15 mouse cellular contexts compared by ENCODE assay signal in genomic region chr5:101937909-101938596, GRCm38 (mm10).
DNase-seq lines count a peak whose midpoint lies in the region; ATAC-seq and TF ChIP-seq lines count a peak whose summit lies in the region.
"Had no signal": no experiment of that assay in that cellular context is flagged by ENCODE, and none has a peak within 500 bp of the region (broad histone marks: within the 10 kb centered on the region; RNA-seq: fewer than 3 reads in every experiment).

No protein-coding gene starts in this region.

- ATAC-seq in lung, embryonic 16.5 days (ENCODE audit: low read depth) = peak; percentile 46
- no peak for ATAC-seq in stomach, embryonic 16.5 days (ENCODE audit: insufficient read depth, low FRiP score)

- H3K27me3 ChIP-seq in lung, embryonic 16.5 days (ENCODE audit: control insufficient read depth, insufficient read depth, low read depth, low read length) = no peaks in the 10 kb centered on the region
- H3K27me3 ChIP-seq in stomach, embryonic 16.5 days (ENCODE audit: control insufficient read depth, insufficient read depth, low read length) = no peaks in the 10 kb centered on the region
- H3K27me3 ChIP-seq: embryonic facial prominence, embryonic 13.5 days; liver, embryonic 13.5 days had no signal

- no peak overlapping the region for H3K4me2 ChIP-seq in lung, embryonic 16.5 days (ENCODE audit: low read depth, low read length)
- no peak overlapping the region for H3K4me2 ChIP-seq in stomach, embryonic 16.5 days (ENCODE audit: low read depth, low read length)
- H3K4me2 ChIP-seq: embryonic facial prominence, embryonic 13.5 days; heart, embryonic 11.5 days; liver, embryonic 13.5 days had no signal

- no peak for TF ChIP-seq CTCF in bone marrow, adult 2 months (IDR thresholded peaks at IDR 0.05; ENCODE audit: control insufficient read depth, insufficient read depth, low read length)

- peak; percentile 27 to 29 for DNase-seq in spleen, postnatal 36 days (ENCODE audit: low spot score in 2 of 2)
- no peak for DNase-seq in spleen, adult 18-20 months
- DNase-seq in kidney, postnatal 14 days = no peak
- DNase-seq in urinary bladder, adult 2 months (ENCODE audit: low spot score) = no peak
- DNase-seq: adrenal gland, postnatal 25 days; layer of hippocampus, postnatal 36 days; left cerebral cortex, postnatal 4 days; liver, embryonic 13.5 days had no signal

- H3K4me1 ChIP-seq in bone marrow, adult 2 months (ENCODE audit: control insufficient read depth, insufficient read depth, low read length) = no peaks in the 10 kb centered on the region; the same call in 1 of the 2 replicates
- peaks cover 20% of the 10 kb centered on the region for H3K4me1 ChIP-seq in lung, embryonic 16.5 days (replicated peaks; ENCODE audit: control insufficient read depth, insufficient read depth, low read length)
- peaks cover 13% of the 10 kb centered on the region for H3K4me1 ChIP-seq in stomach, embryonic 16.5 days (ENCODE audit: control insufficient read depth, insufficient read depth, low read length)
- H3K4me1 ChIP-seq: embryonic facial prominence, embryonic 13.5 days; forebrain, embryonic 10.5 days; liver, embryonic 13.5 days had no signal

- no peak for TF ChIP-seq POLR2A in bone marrow, adult 2 months (IDR thresholded peaks at IDR 0.05; ENCODE audit: borderline replicate concordance, control insufficient read depth, low read depth, low read length)

- H3K9me3 ChIP-seq in lung, embryonic 16.5 days (ENCODE audit: control insufficient read depth, low read length) = no peaks in the 10 kb centered on the region
- no peaks in the 10 kb centered on the region for H3K9me3 ChIP-seq in stomach, embryonic 16.5 days (replicated peaks; ENCODE audit: control insufficient read depth, low read length)
- H3K9me3 ChIP-seq: embryonic facial prominence, embryonic 13.5 days; forebrain, embryonic 10.5 days; liver, embryonic 13.5 days had no signal

- no peak overlapping the region for H3K9ac ChIP-seq in lung, embryonic 16.5 days (ENCODE audit: low read length)
- no peak overlapping the region for H3K9ac ChIP-seq in stomach, embryonic 16.5 days (ENCODE audit: low read length)
- H3K9ac ChIP-seq: embryonic facial prominence, embryonic 13.5 days; liver, embryonic 13.5 days had no signal

- no peak overlapping the region for H3K4me3 ChIP-seq in bone marrow, adult 2 months (replicated peaks; ENCODE audit: control insufficient read depth, low read depth, low read length)
- no peak overlapping the region for H3K4me3 ChIP-seq in lung, embryonic 16.5 days (ENCODE audit: low read length)
- no peak overlapping the region for H3K4me3 ChIP-seq in stomach, embryonic 16.5 days (replicated peaks; ENCODE audit: low read length)
- H3K4me3 ChIP-seq: embryonic facial prominence, embryonic 13.5 days; forebrain, embryonic 10.5 days; liver, embryonic 13.5 days had no signal

- WGBS in bone marrow, adult 2 months = 37% methylated on average over 13 of the region's 13 CpGs
- WGBS in lung, embryonic 16.5 days = 63% methylated on average over 13 of the region's 13 CpGs
- WGBS in stomach, embryonic 16.5 days = 84% methylated on average over 13 of the region's 13 CpGs

- H3K27ac ChIP-seq in bone marrow, adult 2 months (ENCODE audit: control insufficient read depth, insufficient read depth, low read depth, low read length, poor library complexity) = peak overlapping the region; percentile 1; the same call in 1 of the 2 replicates
- H3K27ac ChIP-seq in lung, embryonic 16.5 days (ENCODE audit: low read length) = peak overlapping the region; percentile 49
- peak overlapping the region; percentile 27; the same call in 1 of the 2 replicates for H3K27ac ChIP-seq in stomach, embryonic 16.5 days (ENCODE audit: low read length)
- H3K27ac ChIP-seq: embryonic facial prominence, embryonic 13.5 days; forebrain, embryonic 10.5 days; liver, embryonic 13.5 days had no signal

- peaks cover 29% of the 10 kb centered on the region for H3K36me3 ChIP-seq in lung, embryonic 16.5 days (ENCODE audit: control insufficient read depth, insufficient read depth, low read length)
- H3K36me3 ChIP-seq in stomach, embryonic 16.5 days (ENCODE audit: control insufficient read depth, insufficient read depth, low read length) = peaks cover 19% of the 10 kb centered on the region
- H3K36me3 ChIP-seq: G1E had no signal

Comparison
In these comparisons a context has a peak if more than half of its experiments do, and no peak if none do; other contexts are left out.
1. DNase-seq: peak in spleen, postnatal 36 days (2 of 2); none in spleen, adult 18-20 months (0 of 2), kidney, postnatal 14 days (single experiment) and urinary bladder, adult 2 months (single experiment).
2. Peak in every context shown above with its lines, with median percentiles within 50 percentile points of each other: H3K27ac ChIP-seq.